Mouse (Mus musculus): ENCODE data around the gene Cx3cr1.

DNA sequence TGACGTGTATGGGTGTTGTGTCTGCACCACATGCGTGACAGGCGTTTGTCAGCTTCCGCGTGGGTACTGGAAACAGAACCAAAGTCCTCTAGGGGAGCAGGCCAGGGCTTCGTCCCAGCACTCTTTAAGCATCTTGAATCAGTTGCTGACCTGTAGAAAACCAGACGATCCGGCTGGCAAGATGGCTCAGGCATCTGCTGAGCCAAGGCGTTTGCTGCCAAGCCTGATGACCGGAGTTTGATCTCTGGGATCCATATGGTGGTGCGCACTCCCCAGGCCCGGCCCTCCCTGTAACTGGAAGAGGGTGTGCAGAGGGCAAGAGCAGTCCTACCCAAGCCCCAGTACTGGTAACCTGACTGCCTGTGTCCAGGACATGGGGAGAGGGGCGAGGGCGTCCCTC is 127.8 kb downstream of the Cx3cr1 start:
- TF ChIP-seq POLR2A (IDR thresholded peaks at IDR 0.05; ENCODE audit: insufficient read depth, low read depth, low read length) (no peak), CTCF (IDR thresholded peaks at IDR 0.05) (no peak)
